Mouse (Mus musculus) forebrain, embryonic 11.5 days (tissue): ENCODE measurements at regions not wholly inside any gene's neighbourhood (a gene's known extent, or its start where the extent isn't known, plus 50 kb on each side); places are given as distances from the start of the nearest gene placed in this dataset.
A peak's percentile ranks its signal among the peaks of the same experiment; 100 is the strongest.

Experiments used
- ATAC-seq: fragments of 200-750 bp; cut with Nextera tagmentation; replicated peaks from 2 replicates; pipeline ENCODE4 v1.8.0; 2017; ENCODE audit warnings: moderate TSS enrichment; ENCODE audit not compliant: low FRiP score
- DNase-seq: peaks from one replicate; pipeline ENCODE4 v3.0.0-alpha.2; 2017; ENCODE audit warnings: low spot score
- H3K27ac ChIP-seq: fragments of 300-500 bp; sonication (generic); 2 replicates; pipeline ENCODE4 v1.5.1; 2014; ENCODE audit warnings: low read depth, low read length
- H3K27me3 ChIP-seq: fragments of 300-500 bp; sonication (generic); 2 replicates; pipeline ENCODE4 v1.6.1; 2014; ENCODE audit warnings: mild to moderate bottlenecking, low read length, mixed read lengths; ENCODE audit not compliant: control insufficient read depth, insufficient read depth
- H3K36me3 ChIP-seq: fragments of 300-500 bp; sonication (generic); 2 replicates; pipeline ENCODE4 v1.6.1; 2014; ENCODE audit warnings: mild to moderate bottlenecking, low read length, moderate library complexity, mixed read lengths; ENCODE audit not compliant: control insufficient read depth, insufficient read depth
- H3K4me1 ChIP-seq: fragments of 300-500 bp; sonication (generic); replicated peaks from 2 replicates; pipeline ENCODE4 v1.6.1; 2014; ENCODE audit warnings: low read length, mixed read lengths; ENCODE audit not compliant: control insufficient read depth, insufficient read depth
- H3K4me2 ChIP-seq: fragments of 300-500 bp; sonication (generic); 2 replicates; pipeline ENCODE4 v1.6.1; 2014; ENCODE audit warnings: low read depth, mild to moderate bottlenecking, low read length, moderate library complexity, mixed read lengths; ENCODE audit not compliant: severe bottlenecking
- H3K4me3 ChIP-seq: fragments of 300-500 bp; sonication (generic); 2 replicates; pipeline ENCODE4 v1.5.1; 2014; ENCODE audit warnings: low read depth, low read length
- H3K9ac ChIP-seq: fragments of 300-500 bp; sonication (generic); 2 replicates; pipeline ENCODE4 v1.6.1; 2014; ENCODE audit warnings: low read length
- H3K9me3 ChIP-seq: fragments of 300-500 bp; sonication (generic); 2 replicates; pipeline ENCODE4 v1.6.1; 2016; ENCODE audit warnings: low read length, mixed read lengths; ENCODE audit not compliant: control insufficient read depth
- WGBS: fragments of 180-500 bp; shearing (Covaris S2); extraction: QIAGEN DNeasy Blood & Tissue Kit; methylation state at CpG from one replicate; pipeline ENCODE4 v1.1.7; 2014; 5-methylcytosine and 5-hydroxymethylcytosine counted together

DNA sequence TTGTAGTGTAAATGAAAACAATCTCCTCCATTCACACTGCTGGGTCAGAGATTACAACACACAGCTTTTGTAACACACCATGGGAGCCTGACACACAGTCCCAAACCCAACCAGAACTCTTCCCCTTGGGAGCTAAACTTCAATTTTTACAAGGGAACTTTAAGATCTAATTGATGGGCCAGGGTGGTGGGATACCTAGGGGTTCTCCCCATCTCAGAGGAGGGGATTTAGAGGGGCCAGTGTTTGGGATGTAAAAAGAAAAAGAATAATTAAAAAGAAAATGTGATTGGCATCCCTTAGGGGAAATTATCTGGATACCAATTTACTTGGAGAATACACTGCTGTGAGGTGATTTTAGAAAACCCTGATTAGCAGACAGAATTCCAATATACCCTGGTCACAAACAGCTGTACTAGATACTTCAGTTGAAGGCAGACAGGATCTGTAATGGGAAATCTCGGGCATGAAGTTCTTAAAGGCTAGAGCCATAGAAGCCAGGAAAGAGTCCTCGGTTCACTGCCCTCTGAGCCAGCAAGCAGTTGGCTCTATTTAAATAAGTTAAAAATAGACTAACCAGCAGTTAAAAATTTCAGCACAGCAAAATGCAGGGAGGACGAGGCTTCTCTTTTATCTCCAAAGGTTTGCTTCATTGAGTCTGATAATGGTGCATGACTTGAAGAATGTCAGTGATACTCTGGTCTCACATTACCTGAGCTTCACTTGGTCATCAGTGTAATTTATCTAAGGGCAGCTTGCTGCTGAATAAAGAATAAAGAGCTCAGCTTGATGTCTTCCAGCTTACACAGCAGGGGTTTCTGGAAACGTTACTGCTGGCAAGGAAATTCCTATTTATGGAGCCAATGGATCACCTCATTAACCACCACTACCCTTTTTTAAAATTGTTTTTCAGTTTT, 864.6 kb downstream of the Jrkl start:
- no peak overlapping the region for H3K4me2 ChIP-seq
- no peak overlapping the region for H3K27ac ChIP-seq
- H3K4me1 ChIP-seq, result no peaks in the 10 kb centered on the region
- ATAC-seq, result peak; percentile 53; the same call in 1 of the 2 replicates
- no peak overlapping the region for H3K9ac ChIP-seq
- no peaks in the 10 kb centered on the region for H3K36me3 ChIP-seq
- no peaks in the 10 kb centered on the region for H3K27me3 ChIP-seq
- no peaks in the 10 kb centered on the region for H3K9me3 ChIP-seq
- 2% methylated on average over 4 of the region's 4 CpGs for WGBS
- no peak for DNase-seq
- no peak overlapping the region for H3K4me3 ChIP-seq

DNA sequence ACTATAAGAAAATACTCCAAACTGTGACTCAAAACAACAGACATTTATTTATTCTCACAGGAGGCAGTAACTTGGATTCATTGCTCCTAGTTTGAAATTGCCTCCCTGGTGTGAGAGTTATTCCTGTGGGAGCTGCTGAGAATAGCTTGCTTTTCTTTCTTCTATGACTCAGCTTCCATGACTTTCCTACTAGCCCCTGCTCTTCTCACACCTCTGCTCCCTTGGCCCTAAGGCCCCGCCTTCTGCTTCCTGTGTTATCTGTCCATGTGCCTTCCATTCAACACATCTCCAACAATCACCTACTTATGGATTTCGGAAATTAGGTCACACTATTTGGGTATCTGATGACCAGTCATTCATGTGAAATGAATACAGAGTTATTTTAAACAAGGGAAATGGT, 865.6 kb downstream of the Jrkl start:
- no peaks in the 10 kb centered on the region for H3K9me3 ChIP-seq
- no peak overlapping the region for H3K9ac ChIP-seq
- no peaks in the 10 kb centered on the region for H3K4me1 ChIP-seq
- 0 out of 2 replicates have a peak, but pooled peaks have one; percentile 30 for ATAC-seq
- H3K4me3 ChIP-seq, result no peak overlapping the region
- WGBS, result 70% methylated on average over 2 of the region's 2 CpGs
- no peaks in the 10 kb centered on the region for H3K27me3 ChIP-seq
- DNase-seq, result no peak
- H3K4me2 ChIP-seq, result no peak overlapping the region
- no peak overlapping the region for H3K27ac ChIP-seq
- H3K36me3 ChIP-seq, result no peaks in the 10 kb centered on the region

DNA sequence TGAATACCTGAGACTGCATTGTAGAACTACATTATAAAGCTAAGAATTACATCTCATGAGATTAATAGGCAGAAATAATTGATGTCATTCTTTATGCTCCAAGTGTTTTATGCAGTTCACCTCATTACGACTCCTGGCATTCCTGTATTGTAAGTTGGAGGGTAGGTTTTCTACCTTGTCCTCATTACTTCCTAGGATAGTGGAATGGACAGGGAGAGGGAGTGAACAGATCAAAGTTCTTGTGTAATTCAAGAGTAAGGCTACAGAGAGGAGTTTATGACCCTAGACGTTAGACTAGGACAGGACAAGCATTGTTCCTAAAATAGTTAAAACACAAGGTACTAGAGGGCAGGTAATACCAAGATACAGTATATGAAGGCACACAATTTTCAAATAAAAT, 901.3 kb downstream of the Jrkl start:
- H3K4me3 ChIP-seq, result no peak overlapping the region
- no peak overlapping the region for H3K4me2 ChIP-seq
- no peaks in the 10 kb centered on the region for H3K4me1 ChIP-seq
- no peaks in the 10 kb centered on the region for H3K36me3 ChIP-seq
- 63% methylated on average over 2 of the region's 2 CpGs for WGBS
- no peak overlapping the region for H3K9ac ChIP-seq
- ATAC-seq, result no peak
- no peak overlapping the region for H3K27ac ChIP-seq
- H3K27me3 ChIP-seq, result no peaks in the 10 kb centered on the region
- no peaks in the 10 kb centered on the region for H3K9me3 ChIP-seq
- no peak for DNase-seq

DNA sequence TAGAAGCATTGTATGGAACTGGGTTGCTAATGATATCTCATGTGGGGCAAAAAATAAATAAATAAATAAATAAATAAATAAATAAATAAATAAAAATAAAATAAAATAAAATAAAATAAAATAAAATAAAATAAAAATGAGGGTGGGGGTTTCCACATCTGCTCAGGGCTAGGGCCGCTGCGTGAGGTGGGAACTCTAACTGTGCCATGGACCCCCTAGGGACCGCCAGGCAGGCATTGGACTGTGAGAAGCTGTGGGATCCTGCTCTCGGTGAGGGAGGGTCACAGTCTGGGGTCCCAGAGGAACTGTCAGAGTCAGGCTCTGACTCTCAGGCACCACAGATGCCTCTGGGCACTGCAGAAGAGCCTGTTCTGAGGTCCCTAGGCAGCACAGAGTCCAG, 904.2 kb downstream of the Jrkl start:
- DNase-seq, result no peak
- no peaks in the 10 kb centered on the region for H3K9me3 ChIP-seq
- no peak overlapping the region for H3K4me2 ChIP-seq
- no peak overlapping the region for H3K4me3 ChIP-seq
- peak; percentile 51 for ATAC-seq
- H3K36me3 ChIP-seq, result no peaks in the 10 kb centered on the region
- 86% methylated on average over 4 of the region's 4 CpGs for WGBS
- no peak overlapping the region for H3K9ac ChIP-seq
- no peaks in the 10 kb centered on the region for H3K4me1 ChIP-seq
- H3K27me3 ChIP-seq, result no peaks in the 10 kb centered on the region
- H3K27ac ChIP-seq, result no peak overlapping the region

DNA sequence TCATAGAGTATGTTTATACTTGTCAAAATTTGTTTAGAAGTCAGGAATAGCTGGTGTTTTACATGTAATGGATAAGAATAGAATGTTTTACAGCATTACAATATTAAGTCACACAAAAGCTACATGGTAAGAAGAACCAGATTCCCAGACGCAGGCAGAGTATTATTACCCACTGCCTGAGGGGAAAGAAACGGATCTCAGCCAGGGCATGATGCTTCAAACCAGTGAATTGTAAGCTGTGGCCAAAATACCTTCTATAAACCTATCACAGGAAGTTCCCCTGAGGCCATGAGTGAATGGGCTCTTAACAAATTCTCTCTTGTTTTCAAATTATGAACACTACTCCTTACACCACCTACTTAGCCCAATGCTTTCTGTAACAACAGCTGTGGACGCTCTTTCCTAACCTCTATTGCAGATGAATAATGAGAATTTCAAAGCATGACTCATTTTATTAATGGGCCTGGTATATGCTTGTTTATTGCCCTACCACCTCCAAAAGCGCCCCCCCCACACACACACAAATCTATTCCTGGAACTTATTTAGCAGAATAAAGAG, 932.0 kb downstream of the Jrkl start:
- Histone ChIP-seq H3K4me1 (no peaks in the 10 kb centered on the region), H3K9ac (no peak overlapping the region), H3K27me3 (no peaks in the 10 kb centered on the region), H3K4me2 (no peak overlapping the region), H3K36me3 (no peaks in the 10 kb centered on the region), H3K9me3 (no peaks in the 10 kb centered on the region), H3K27ac (no peak overlapping the region), H3K4me3 (no peak overlapping the region)
- WGBS, result 79% methylated on average over 4 of the region's 4 CpGs
- DNase-seq (no peak), ATAC-seq (no peak)

DNA sequence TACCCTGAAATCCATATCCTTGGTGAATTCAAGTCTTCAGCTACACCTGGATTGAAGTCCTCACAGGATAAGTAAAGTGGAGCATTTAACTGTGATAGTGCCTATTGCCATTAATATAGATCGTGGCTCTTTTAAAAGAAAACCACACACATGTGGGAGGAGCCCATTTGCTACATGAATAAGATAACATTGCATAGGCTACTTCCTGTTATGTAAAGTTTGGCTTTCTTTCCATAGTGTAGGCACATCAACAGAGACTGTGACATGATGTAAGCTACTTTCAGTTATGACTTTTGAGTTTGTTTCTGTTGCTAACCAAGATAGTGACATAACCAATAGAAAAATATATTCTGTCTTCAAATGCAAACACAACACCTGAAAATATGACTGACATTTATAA, 932.6 kb downstream of the Jrkl start:
- 93% methylated on average over 1 of the region's 1 CpGs for WGBS
- Histone ChIP-seq H3K27ac (no peak overlapping the region), H3K9ac (no peak overlapping the region), H3K4me3 (no peak overlapping the region), H3K36me3 (no peaks in the 10 kb centered on the region), H3K9me3 (no peaks in the 10 kb centered on the region), H3K4me2 (no peak overlapping the region), H3K4me1 (no peaks in the 10 kb centered on the region), H3K27me3 (no peaks in the 10 kb centered on the region)
- ATAC-seq, result no peak
- DNase-seq, result no peak
